Mouse (Mus musculus) right cerebral cortex, adult 2 months (tissue): ENCODE measurements at regions not wholly inside any gene's neighbourhood (a gene's known extent, or its start where the extent isn't known, plus 50 kb on each side); places are given as distances from the start of the nearest gene placed in this dataset.

ENCODE experiments used
- DNase-seq, 2 experiments: peaks; one replicate each; pipeline ENCODE4 v3.0.0; 2021 to 2022; ENCODE audit warnings: low spot score in 2 of 2

DNA sequence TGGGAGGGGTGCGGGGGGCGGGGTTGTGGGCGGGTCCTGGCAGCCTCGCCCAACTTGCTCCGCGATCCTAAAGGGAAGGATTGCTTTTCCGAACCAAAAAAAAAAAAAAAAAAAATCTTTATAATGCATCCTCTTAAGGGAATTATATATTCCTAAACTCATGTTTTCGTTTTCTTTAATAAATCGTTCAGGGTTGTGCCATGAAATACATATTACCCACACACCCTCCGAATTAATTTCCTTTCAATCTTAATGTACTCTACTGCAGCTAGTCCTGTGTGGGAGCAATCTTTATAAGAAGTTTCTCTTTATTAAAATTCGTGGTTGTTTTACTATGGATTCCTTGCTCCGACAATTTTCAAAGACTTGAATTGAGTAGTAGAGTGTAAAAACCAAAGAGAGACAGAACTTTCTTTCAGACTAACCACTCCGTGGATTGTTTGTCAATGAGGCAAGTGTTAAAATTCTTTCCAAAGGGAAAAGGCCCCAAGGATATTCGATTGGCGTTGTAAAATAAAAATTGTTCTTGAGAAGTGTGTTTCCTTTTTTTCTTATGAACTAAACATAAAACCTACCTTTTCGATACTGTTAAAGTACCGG, 253.6 kb upstream of the Nfe2l3 start:
- DNase-seq: no peak

- no peak for DNase-seq
These were observed 252.5 kb upstream of the Nfe2l3 start for GRCm38 (mm10) chr6:51179741-51180537.

- DNase-seq: no peak
These were observed 251.3 kb upstream of the Nfe2l3 start for GRCm38 (mm10) chr6:51180881-51181875.

GRCm38 (mm10) chr6:51181905-51182304, 250.6 kb upstream of the Nfe2l3 start:
- DNase-seq: no peak

- DNase-seq: no peak
These were observed 249.6 kb upstream of the Nfe2l3 start for GRCm38 (mm10) chr6:51182771-51183284.

- no peak for DNase-seq
These were observed 248.7 kb upstream of the Nfe2l3 start for GRCm38 (mm10) chr6:51183576-51184420.

DNA sequence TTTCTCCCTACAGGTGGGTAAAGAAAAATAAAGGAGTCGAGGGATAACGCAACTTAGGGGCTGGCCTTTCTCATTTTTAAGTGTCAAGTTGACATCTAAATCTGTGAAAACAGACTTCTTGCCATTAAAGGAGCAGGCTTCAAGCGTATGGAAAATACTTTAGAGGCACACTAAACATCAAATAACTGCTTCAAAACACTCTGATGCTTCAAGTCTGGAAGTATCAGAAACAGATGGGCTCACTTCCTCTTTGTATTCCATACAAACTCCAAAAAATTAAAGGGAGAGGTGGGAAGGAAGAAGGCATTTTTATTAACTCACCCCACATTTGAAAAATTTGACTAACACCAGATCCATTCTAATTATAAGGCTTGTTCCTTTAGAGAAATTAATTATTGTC, 248.0 kb upstream of the Nfe2l3 start:
- DNase-seq: no peak

DNA sequence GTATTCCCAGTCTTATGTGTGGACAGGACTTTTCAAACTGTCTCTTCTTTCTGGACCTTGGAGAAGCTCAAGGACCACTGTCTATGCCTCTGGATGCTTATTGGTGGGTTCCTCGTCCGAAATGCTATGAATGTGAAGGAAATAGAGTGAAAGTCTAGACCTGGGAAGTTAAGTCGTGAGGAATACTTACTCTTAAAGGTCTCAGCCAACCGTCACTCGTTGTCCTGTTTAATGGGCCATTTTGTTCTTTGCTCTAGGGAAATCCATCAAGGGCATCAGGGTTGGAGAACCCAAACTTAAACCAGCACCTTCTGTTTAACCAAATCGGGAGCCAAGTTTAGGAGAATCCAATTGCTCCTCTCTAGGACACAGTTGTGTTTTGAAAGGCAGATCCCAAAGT, 247.3 kb upstream of the Nfe2l3 start:
- DNase-seq: no peak

DNA sequence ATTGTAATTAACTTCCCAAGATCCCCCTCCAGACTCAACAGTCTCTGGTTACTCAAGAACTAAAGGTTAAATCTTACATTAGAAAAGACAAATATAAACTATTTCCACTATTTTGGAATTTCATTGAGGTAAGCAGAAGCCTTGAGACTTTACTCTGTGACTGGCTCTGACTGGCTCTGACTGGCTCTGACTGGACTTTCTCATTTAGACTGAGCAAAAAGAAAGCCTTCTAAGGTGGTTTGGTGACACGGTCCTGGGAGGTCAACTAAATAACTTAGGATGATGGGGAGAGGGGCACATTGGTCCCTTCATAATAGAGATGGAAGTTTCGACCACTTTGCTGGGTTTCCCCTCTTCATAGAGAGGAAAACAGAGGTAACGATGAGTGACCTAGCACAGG, 243.3 kb upstream of the Nfe2l3 start:
- DNase-seq: no peak

DNA sequence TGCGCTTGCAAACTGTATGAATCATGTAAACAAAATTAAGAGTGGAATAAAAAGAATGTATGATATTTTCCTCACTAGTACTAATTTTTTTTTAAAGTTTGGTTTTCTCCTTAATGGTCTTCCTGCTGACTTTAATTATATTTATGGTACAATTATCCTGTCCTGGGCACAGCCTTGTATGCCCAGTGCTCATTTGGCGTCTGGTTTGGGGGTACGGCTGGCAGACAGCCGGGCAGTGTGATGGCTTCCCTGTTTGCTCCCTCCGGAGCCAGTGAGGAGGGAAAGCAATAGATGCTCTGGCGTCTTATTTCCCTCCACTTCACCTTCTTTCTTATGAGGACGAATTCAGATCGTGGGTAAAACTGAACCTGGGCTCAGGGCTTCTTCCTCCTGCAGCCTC, 239.6 kb upstream of the Nfe2l3 start:
- DNase-seq: no peak

- no peak for DNase-seq
These were observed 239.1 kb upstream of the Nfe2l3 start for GRCm38 (mm10) chr6:51193356-51193755.

DNA sequence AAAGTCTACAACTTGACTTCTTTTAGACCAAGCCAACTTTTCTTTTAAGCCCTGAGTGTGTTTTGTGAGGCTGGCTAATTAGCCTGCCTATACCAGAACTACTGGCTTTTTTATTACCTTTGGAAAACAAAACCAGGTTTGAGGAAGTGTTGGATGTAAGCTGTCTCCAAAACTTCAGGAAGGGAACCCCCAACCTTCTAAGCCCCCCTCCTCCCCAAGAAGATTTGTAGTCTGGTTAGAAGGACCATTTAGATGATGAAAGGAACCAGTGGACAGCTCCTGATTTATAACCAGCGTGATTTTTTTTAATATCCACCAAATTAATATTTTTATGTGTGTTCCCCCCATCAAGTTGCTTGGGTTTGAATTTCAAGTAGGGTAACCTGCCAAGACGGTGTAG, 236.1 kb upstream of the Nfe2l3 start:
- DNase-seq: no peak

GRCm38 (mm10) chr6:51197000-51197774, 235.3 kb upstream of the Nfe2l3 start:
- DNase-seq: no peak

DNA sequence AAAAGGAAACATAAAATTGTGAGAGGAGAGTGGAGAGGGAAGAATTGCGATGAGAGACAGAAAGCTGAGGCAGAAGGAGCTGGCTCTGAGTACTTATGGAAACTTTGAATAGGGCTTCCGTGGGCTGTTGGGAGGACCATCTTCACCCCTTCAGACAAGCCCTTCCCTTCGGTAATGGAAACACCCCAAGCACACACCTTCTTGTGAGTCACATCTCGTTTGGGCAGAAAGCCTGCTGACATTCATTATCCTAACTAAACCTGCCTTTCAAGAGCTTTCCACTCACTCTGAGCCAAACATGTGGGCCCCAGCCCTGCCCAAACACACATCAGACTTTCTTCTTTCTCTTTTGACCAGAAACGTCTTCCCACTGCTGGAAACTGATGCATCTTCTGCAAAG, 232.3 kb upstream of the Nfe2l3 start:
- DNase-seq: no peak

- no peak for DNase-seq
These were observed 231.6 kb upstream of the Nfe2l3 start for GRCm38 (mm10) chr6:51200837-51201236.

- no peak for DNase-seq
These were observed 228.2 kb upstream of the Nfe2l3 start for GRCm38 (mm10) chr6:51204306-51204705.

- no peak for DNase-seq
These were observed 227.1 kb upstream of the Nfe2l3 start for GRCm38 (mm10) chr6:51205411-51205810.

DNA sequence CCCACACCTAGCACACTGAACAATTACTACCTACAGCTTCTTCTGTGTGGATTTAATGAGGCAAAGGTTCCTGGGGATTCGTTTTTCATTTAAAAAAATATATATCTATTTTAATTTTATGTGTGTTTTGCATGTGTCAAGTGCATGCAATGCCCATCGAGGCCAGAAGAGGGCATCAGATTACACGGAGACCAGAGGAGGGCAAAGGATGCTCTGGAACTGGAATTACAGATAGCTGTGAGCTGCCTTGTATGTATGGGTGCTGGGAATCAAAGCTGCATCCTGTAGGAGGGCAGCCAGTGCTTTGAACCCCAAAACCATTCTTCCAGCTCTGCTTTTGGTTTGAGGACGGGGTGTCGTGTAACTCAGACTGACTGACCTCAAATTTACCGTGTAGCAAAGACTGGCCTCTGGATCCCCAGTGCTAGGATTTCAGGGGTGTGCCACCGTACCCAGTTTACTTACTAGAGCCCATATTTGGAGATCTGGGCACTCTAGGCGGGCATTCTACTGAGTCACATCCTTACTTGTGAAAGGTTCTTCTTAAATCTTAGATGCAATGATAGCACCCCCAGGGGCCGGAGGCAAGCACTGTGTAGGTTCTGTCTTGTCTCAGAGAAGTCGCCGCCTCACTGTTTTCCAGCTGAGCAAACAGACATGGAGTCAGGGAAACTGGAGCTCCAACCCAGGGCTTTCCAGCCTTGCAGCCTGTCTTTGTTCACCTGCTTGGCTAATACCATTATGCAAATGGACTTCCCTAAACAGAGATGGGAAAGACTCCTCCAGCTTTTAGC, 225.6 kb upstream of the Nfe2l3 start:
- DNase-seq: peak; percentile 68 to 69

DNA sequence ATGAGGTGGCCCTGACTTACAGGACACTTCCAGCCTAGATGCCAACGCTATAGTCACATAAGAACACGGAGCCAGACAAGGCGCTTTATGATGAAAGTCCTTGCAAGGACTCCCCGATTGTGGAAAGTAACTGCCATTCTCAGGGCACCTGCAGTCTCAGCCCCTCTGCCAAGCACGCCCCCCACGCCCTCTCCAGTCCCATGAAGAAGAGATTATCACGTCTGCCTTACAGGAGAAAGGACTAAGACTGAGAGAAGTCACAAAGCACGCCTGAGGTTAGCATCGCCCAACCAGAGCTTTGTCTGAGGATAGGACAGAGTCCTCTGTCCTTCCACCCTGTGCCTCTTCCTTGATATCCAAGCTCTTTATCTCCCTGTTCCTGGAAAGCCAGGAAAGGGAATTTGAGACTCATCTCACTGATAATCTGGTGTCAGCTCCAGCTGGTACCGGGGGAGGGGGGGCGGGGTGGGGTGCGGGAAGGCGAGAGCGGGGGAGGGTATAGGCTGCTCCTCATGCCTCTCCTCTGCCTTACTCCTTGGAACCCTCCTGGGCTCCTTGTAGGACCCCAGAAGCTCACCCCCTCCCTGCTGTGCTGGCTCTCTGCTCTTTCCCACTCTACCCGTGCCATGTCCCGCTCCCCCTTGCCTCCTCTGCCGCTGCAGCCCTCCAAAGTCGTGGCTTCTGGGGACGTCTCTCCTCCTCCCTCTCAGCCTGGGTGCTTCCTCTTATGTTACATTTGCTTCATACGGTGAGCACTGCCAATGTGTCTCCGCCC, 224.7 kb upstream of the Nfe2l3 start:
- DNase-seq: no peak
